Mouse (Mus musculus) spleen, adult 12 weeks (tissue): ENCODE results near the gene Eno3.
A peak's percentile ranks its signal among the peaks of the same experiment; 100 is the strongest.

Source experiments
- DNase-seq: peaks from one replicate; pipeline ENCODE4 v3.0.0; 2022; ENCODE audit warnings: low spot score

Gene Eno3

DNA sequence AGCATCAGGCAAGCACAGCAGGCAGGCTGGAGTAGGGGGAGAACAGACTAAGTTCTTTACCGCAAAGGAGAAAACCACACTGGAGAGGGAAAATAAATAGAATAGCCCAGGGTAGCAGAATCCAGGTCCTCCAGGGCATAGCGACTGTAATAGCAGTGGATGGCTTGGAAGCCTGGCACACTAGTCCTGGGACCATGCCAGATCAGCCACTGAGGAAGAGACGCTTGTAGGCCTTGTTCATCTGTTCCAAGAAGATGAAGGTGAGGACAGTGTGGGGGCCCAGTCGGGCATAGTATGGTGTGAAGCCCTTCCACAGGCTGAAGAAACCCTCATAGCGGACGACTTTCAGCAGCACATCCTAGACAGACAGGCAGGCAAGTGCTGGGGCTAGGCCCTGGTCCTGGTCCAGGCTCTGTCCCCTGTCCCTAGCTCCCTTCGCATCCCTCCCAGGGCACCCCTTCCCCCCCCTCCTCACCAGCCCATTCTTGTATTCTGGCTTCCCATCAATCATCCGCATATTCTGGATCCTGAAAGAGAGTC is 12.4 kb upstream of the Eno3 start:
- no peak for DNase-seq

GRCm38 (mm10) chr11:70645461-70646258 is 11.3 kb upstream of the Eno3 start:
- DNase-seq = no peak

GRCm38 (mm10) chr11:70646259-70646555 is 10.8 kb upstream of the Eno3 start:
- no peak for DNase-seq

DNA sequence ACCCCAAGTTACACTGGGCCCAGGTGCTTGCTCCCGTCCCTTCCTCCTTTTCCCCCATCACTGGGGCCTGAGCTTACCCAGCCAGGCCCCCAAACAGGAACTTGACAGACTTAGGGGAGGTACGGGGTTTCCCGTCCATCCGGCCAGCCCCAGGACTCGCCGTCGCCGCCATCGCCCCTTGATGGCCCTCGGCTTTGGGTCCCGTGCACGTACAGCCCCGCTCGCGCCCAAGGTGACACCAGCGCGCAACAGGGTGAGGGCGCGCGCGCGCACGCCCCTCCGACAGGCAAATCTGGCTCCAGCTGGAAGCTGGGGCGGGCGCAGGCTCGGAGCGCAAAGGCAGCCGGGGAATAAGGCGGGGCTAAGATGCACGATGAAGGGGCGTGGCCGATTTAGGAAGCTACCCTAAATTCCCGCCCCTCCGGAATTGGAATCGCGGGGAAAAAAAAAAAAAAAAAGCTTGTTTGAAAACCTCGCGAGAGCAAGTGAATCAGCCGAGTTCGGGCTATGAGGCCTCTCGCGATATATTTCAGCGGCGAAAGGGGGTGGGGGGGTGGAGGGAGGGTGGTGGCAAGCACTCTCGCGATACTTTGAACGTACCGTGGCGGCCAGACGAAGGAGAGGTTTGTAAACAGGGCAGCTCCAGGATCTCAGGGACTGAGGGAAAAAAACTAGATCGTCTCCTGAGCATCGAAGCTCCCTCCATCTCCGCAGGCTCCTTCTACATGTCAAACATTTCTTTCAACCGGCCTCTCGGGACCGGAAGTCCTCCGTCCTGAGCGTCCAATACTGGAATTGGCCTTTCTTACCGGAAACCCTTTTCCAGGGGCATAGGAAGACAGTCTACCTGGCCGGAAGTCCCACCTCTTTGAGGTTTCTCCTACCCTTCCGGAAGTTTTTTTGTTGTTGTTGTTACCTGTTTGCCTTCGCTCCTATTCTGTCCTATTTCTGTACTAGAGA is 10.0 kb upstream of the Eno3 start, which contains the start of the genes Rnf167 and Slc25a11:
Rnf167 (plus strand) TSS at position 545 of the 960 bp plus-strand sequence.
Slc25a11 (minus strand) TSS at position 789 of the 960 bp plus-strand sequence.
- peak; percentile 91 for DNase-seq

DNA sequence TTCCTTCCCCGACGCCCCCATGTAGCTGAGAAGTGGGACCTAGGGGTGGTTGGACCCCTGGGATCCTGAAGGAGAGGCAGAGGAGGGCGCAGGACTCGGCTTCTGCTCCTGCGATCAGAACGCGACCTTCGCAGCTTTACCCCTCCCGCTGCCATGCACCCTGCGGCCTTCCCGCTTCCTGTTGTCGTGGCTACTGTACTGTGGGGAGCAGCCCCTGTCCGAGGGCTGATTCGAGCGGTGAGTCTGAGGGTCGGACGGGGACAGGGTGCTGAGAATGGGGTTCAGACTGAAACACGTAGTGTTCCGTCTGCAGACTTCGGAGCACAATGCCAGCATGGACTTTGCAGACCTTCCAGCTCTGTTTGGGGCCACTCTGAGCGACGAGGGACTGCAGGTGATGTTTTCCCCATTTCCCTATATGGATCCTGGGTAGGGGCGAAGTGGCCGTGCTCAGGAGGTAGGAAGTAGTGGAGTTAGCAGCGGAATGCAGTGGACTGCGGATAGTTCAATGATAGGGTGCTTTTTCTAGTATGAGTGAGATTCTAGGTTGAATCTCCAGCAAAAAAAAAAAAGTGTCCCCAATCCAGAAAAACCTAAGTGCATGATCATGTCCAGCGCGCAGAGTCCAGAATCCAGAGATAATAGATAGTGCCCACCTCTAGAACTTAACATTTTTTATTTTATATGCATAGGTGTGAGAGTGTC is 9.1 kb upstream of the Eno3 start:
- DNase-seq = peak; percentile 46

- DNase-seq = no peak
These were observed 8.5 kb upstream of the Eno3 start for GRCm38 (mm10) chr11:70648512-70648911.

- DNase-seq = no peak
These were observed 7.7 kb upstream of the Eno3 start for GRCm38 (mm10) chr11:70649185-70649734.

DNA sequence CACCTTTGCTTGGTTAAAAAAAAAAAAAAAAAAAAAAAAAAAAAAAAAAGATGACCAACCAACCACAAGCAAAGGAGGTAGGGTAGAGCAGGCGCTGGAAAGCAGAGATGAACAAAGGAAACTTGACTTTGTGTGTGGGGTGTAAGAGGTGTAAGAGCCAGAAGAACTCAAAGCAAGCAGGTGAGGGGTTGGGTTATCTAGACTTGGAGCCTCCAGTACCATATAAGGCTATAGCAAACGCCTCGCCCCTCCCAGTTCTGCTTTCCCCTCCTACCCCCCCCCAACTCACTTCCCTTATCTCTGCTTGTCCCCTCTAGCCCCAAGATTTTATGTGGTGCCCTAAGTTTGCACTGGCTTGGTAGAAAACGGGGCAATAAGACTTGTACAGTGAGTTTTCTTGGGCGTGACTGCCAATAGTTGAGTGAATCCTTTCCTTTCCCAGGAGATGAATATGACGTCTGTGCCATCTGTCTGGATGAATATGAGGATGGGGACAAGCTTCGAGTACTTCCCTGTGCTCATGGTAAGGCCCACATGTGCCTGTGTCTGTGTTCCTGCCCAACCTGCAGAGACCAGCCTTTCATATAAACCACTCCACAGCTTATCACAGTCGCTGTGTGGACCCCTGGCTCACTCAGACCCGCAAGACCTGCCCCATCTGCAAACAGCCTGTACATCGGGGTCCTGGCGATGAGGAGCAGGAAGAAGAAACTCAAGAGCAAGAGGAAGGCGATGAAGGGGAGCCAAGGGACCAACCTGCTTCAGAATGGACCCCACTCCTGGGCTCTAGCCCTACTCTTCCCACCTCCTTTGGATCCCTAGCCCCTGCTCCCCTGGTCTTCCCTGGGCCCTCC is 6.5 kb upstream of the Eno3 start:
- DNase-seq = no peak

- no peak for DNase-seq
These were observed 5.6 kb upstream of the Eno3 start for GRCm38 (mm10) chr11:70651391-70651790.

DNA sequence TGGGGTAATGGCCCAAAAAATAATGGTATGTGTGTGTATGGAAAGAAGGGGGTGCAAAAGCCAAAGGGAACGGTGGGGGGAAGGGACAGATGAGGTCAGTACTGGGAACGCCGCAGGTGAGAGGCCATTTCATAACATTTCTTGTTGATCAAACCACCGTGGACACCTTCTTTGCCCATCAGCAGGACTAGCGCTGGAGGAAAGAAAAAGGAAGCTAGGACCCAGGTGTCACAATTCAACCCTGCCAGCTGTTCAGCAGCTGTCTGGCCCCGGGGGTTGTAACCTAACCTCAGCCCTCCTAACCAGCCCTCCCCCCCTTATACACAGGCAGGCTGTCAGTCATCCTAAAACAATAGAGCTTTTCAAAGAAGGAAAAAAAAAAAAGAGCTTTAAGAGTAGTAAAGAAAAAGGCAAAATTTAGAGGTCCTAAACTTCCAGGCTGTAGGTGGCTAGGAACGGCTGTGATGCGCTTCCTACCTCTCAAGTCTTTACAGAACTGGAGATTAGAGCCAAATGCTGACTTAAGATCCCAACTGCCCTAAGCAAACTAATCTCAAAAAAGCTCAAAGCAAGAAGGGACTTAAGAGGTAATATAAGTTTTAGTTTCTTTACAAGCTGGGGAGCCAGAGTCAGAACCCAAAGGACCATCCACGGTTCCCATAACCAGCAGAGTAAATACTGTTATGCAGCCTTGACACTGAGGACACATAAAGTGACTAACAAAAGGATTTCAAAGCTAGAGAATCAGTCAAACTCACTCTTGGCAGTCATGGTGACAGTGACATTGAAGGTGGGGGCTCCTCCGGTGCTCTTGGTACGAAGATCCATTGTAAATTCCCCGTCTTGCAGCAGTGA is 4.7 kb upstream of the Eno3 start:
- no peak for DNase-seq

GRCm38 (mm10) chr11:70652884-70653344 is 4.1 kb upstream of the Eno3 start:
- DNase-seq = no peak

GRCm38 (mm10) chr11:70653345-70654197 is 3.4 kb upstream of the Eno3 start:
- peak; percentile 71 for DNase-seq

DNA sequence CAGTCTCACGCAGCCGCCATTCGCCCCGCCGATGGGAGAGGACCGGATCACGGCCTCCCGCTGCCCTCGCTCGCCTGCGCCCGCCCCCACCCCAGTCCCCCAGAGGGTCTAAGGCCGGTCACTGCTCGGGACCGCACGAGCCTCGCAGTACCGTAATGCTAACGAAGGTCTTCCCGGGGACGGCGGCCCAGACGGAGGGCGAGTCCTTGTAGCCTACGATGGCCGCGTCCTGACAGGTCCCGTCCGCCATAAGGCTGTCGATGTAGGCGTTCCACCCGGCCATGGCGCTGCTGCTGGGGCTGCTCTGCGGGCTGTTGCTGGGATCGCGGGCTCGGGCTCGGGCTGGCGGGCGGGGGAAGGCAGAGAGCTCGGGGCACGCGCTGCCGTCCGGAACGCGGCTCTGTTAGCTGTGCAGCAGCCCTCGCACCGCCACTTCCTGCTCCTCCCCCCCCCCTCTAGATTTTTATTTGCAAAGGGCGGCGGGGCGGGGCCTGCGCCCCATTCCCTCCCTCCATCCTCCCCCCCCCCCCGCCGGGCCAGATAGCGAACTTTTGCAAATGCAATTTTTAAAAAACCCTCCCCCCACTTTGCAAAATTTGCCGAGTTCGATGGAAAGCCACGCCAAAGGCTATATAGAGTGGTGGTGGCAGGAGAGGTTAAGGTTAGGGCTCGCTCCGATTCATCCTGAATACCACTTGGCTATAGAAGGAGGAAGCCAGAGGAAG is 2.6 kb upstream of the Eno3 start, which contains the start of gene Pfn1:
Pfn1 (minus strand) TSS at position 447 of the 725 bp plus-strand sequence.
- peak; percentile 66 for DNase-seq

DNA sequence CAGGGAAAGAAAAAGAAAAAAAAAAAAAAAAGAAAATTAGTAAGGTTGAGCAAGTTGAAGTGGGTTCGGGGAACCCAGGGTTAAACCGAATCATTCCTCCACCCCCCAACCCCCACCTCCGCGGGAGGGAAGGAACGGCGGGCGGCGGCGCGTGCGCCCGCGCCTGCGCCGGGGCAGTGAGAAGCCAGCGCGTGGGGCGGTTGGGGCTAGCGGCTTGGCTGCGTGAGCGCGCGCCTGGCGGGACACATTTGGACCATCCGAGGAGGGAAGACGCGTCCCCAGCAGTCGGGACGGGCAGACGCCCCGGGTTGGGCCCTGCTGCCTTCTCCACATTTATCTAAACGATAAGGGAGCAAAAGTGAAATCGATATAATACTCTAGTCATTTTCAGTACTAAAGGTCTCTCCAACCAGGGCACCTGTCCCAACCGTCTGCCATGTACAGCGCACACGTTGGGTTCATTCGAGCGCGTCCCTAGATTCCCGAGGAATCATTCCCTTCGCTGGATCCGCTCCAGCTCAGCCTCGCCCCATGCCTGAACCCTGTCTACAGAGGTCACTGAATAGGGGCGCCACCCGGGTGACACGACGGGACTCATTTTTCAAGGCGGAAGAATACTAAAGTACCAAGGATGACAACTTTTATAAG is 2.0 kb upstream of the Eno3 start:
- no peak for DNase-seq

DNA sequence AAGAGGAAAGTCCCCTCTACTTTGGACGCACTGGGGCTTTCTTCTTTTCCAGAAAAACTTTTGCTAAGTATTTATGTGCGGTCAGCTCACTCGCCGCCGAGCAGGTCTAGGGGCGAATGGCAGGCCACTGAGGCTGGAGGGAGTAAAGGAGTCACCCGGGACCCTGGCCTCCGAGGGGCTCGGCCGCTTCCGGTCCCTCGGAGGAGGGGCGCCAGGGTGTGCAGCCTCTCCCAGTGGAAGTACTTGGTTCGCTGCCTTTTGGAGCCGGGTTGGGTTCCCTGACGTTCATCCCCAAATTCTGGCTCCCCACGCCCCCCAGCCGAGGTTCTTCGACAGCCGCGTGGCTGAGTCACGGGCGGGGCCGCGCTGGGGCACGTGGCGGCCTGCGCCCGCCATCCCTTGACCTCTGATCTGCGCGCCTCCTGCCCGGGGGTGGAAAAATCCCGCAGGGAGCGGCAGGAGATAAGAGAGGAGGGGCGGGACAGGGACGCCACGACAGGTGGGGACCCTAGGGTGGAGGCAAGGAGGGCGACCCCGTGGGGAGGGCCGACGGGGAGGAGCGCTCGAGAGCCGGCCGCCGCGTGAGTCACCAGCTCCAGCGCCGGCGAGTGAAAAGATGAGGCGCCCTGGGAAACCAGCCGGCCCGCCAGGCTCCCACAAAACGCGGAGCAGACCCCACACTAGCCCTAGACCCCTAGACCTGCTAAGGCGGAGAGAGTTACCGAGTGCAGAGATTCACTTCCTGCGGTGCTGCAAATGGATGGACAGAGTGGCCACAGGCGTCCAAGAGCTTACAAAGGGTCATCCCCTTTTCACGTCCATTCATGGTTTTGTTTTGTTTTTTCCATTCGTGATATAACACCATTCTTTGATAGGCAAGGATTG is 1.2 kb upstream of the Eno3 start:
- DNase-seq = no peak

- DNase-seq = no peak
These were observed 510 bp upstream of the Eno3 start for GRCm38 (mm10) chr11:70656456-70656927.
